Mouse (Mus musculus) adrenal gland, postnatal 14 days (tissue): ENCODE results near the gene Ormdl2. TPM values are rescaled to one million over a fixed set of nuclear protein-coding genes. Genes with fewer than 3 reads are reported as not detected.
"Not testable (repeated sequence)": the region's sequence is repeated elsewhere in the genome, so short reads cannot be mapped to it uniquely, and the experiment has no call there.

ENCODE experiments used
- DNase-seq: peaks from one replicate; pipeline ENCODE4 v3.0.0; 2021; ENCODE audit warnings: mixed read lengths
- long read RNA-seq, 2 experiments: library from polyadenylated mRNA; stranded (forward); transcript quantifications; one replicate each; pipeline ENCODE4 v2.0.0; 2021
- total RNA-seq: library from RNA; stranded (reverse); gene quantifications from 2 replicates; pipeline ENCODE4 v1.2.3, GENCODE M21; 2021

The Ormdl2 gene
- total RNA-seq, result 31.2 and 32.5 TPM in 2 replicates
- long read RNA-seq, experiment 1, transcript Ormdl2-201 (4 exons, 1,573 nt), result major isoform, 35 of 73 reads
- long read RNA-seq, experiment 1, transcript Ormdl2-204 (4 exons, 724 nt), result minor isoform, 23 of 73 reads
- long read RNA-seq, experiment 1, partial matches to known transcripts, result 4 of 73 reads
- long read RNA-seq, experiment 1, other reads (novel, unspliced or antisense), result 7 of 73 reads
- long read RNA-seq, experiment 2, transcript Ormdl2-204 (4 exons, 724 nt), result minor isoform, 14 of 54 reads
- long read RNA-seq, experiment 2, transcript Ormdl2-201 (4 exons, 1,573 nt), result major isoform, 32 of 54 reads
- long read RNA-seq, experiment 2, partial matches to known transcripts, result 1 of 54 reads
- long read RNA-seq, experiment 2, other reads (novel, unspliced or antisense), result 6 of 54 reads

DNA sequence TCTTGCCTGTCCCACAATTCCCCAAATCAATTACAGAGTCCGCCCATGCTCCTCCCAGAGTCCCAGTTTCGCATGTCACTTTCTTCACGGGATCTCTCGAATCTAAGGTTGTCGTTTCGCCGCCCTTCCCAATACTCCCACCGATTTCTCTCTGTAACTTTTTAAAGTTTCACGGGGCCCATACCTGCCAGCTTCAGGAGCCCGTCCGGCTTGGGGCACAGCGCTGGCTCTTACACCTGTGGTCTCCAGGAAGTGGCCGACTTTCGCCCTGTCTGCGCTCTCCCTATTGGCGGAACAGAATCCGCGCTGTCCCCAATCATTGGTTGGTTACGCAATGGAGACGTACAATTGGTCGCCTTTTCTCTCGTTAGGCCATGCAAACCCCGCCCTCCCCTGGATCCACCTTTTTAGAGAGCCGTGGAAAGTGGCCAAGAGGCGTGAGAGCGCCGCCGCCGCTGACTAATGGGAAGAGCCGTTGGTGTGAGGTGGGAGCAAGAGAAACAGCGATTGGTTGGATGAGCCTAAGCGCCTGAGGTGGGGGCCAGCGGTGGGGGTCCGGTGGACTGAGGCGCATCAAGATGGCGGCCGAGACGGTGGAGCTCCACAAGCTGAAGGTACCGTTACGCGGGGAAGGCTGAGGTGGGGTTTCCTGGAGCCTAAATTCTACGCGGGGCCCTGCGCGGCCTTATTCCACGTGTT, at the start of gene Ormdl2:
Gene Ormdl2, minus strand, starts transcription at position 288 of the 699 bp plus-strand sequence.
- peak; percentile 99 for DNase-seq

- no peak for DNase-seq
Measured at GRCm38 (mm10) chr10:128870341-128870740, 48.9 kb upstream of the Ormdl2 start.

GRCm38 (mm10) chr10:128866518-128866917, 45.1 kb upstream of the Ormdl2 start:
- no peak for DNase-seq

GRCm38 (mm10) chr10:128866042-128866441, 44.6 kb upstream of the Ormdl2 start:
- no peak for DNase-seq

DNA sequence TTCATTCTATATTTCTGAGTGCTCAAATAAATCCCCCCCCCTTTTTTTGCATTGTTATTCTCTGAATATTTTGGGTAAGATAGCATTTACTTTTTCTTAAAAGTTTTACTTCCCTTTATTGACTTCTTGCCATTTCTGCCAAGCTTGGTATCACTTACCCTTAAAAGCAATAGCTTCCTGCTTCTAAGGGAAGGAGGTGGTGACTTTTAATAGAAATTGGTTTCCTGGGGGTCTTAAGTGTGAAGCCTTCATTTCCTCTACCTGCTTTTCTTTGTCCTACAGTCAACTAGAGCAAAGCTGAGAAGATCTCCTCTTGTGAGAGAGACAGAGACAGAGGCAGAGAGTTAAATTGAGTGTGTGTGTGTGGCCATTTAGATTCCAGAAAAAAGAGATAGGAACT, 39.7 kb upstream of the Ormdl2 start:
- DNase-seq, result no peak

GRCm38 (mm10) chr10:128850339-128850738, 28.9 kb upstream of the Ormdl2 start:
- no peak for DNase-seq

DNA sequence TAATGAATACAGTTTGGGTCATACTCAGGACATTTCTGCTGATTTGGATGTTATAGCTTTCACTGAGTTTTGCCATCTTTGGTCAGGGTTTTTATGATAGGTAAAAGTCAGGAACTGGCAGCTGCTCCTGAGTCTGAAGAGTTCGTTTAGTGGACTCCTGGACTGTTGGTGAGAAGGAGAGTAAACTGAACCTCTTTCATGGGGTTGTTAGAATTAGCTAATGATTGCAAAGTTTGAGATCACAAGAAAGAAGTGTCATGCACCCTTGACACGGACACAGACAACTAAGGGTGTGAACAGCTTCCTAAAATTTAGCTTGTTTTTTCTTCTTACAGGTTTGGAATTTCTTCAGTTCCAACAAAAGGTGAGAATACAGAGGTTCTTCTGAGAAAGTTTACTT, 27.0 kb upstream of the Ormdl2 start:
- DNase-seq, result no peak

DNA sequence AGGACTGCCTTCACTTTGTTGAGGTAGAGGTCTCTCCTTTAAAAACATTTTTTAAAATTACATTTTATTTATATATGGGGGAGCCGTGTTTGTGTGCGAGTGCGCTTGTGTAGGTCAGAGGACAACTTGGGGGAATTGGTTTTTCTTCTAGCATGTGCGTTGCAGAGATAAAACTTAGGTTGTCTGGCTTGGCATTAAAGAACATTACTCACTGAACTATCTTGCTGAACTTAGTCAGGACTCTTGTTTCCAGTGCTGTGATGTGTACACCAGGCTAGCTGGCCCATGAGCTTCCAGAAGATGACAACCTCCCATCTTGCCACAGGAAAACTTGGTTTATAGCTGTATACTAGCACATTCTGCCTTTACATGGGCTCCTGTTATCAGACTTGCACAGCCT, 25.2 kb upstream of the Ormdl2 start:
- DNase-seq, result no peak

DNA sequence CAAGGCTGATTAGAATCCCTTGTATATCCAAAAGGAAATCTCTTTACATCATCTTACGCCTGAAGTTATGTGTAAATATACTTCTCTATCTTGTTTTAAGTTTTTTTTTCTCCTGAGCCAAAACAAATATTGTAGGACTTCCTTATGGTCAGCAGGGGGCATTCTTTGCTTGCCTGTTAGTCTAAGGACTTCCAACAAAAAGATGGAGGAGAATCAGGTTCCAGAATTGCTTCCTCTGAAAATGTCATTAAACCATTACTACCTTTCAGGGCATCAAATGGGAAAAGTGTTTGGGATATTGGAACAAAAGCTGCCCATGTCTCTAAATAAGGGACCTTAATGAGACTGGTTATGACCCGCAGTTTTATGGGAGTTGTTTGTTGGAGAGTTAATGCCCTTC, 24.1 kb upstream of the Ormdl2 start:
- peak; percentile 29 for DNase-seq

- no peak for DNase-seq
Measured at GRCm38 (mm10) chr10:128843260-128843659, 21.8 kb upstream of the Ormdl2 start.

- no peak for DNase-seq
Measured at GRCm38 (mm10) chr10:128840612-128841011, 19.2 kb upstream of the Ormdl2 start.

DNA sequence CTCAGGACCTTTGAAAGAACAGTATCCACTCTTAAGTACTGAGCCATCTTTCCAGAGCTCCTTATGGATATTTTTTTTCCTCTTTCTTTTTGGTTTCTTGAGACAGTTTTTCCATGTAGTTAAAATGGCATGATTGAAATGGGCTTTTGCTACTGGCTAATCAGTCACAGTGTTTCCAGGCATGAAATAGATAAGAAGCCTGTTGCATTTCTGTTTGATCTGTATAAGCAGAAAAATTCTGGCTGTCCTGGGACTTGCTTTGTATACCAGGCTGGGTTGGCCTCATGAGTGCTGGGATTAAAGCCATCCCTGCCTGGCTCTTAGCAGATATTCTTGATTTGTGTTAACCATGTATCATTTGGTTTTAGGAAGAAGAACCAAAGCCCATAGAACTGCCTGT, 18.0 kb upstream of the Ormdl2 start:
- DNase-seq, result no peak

- DNase-seq, result no peak
Measured at GRCm38 (mm10) chr10:128837400-128837799, 16.0 kb upstream of the Ormdl2 start.

- no peak for DNase-seq
Measured at GRCm38 (mm10) chr10:128823821-128824220, 2.4 kb upstream of the Ormdl2 start.

GRCm38 (mm10) chr10:128823087-128823486, 1.6 kb upstream of the Ormdl2 start:
- not testable (repeated sequence) for DNase-seq

DNA sequence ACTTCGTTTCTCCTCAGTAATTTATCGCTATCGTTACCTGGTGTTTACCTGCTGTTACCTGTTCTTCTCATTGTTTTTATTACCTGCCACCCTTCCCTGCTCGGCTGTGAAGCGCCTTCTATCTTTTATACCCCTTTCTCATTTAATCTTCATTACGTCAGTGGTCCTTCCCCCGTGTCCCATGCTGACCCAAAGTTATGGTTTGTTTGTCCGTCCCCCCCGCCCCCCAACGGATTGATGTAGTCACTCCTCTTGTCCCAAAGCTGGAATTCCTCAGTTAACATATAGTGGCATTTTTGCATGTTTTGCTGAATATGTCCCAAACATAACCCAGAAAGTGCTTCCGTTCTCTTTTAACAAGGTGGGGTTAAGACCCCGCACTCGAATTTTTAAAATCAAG, 690 bp upstream of the Ormdl2 start:
- no peak for DNase-seq

DNA sequence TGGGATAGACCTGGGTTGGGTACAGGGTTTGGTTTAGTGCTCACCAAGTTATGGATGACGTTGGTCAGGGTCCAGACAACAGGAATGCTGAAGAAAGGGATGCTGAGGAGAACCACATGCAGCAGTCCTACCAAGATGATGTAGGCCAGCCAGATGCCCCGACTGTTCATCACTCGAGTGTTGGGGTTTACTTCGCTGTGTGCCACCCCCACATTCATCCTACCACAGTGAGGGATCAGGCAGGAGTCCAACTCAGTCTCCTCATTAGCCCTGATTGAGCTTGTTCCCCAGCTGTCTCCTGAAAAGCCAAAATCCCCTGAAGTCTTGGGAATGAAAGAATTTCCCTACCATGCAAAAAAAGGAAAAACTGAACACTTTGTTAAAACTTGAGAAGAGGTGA, 1.2 kb downstream of the Ormdl2 start:
- no peak for DNase-seq

DNA sequence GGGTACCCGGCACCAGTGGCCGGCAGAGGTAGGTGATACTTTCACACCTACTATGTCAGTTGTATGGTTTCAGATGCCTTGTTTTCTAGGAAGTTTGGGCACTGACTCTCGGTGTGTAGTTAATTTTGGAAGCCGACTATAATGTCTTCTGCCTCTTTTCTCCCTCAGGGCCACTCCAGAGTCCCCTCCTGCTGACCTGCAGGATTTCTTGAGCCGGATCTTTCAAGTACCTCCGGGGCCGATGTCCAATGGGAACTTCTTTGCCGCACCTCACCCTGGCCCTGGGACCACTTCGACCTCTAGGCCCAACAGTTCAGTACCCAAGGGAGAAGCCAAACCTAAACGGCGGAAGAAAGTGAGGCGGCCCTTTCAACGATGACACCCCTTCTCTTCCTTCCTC, 4.4 kb downstream of the Ormdl2 start, which contains the start of gene Sarnp:
Gene Sarnp, plus strand, starts transcription at position 301 of the 400 bp plus-strand sequence.
- no peak for DNase-seq

DNA sequence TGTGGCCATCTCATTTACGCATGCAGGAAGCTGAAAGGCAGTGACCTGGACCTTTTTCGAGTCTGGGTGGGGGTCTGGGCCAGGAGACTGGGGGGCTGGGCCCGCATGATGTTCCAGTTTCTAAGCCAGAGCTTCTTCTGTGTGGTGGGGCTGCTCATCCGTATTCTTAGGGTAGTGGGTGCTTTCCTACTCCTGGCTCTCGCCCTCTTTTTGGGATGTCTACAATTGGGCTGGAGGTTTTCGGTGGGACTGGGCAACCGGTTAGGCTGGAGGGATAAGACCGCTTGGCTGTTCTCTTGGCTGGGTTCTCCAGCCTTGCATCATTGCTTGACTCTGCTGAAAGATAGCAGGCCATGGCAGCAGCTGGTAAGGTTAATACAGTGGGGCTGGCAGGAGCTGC, 14.4 kb downstream of the Ormdl2 start:
- DNase-seq, result no peak

DNA sequence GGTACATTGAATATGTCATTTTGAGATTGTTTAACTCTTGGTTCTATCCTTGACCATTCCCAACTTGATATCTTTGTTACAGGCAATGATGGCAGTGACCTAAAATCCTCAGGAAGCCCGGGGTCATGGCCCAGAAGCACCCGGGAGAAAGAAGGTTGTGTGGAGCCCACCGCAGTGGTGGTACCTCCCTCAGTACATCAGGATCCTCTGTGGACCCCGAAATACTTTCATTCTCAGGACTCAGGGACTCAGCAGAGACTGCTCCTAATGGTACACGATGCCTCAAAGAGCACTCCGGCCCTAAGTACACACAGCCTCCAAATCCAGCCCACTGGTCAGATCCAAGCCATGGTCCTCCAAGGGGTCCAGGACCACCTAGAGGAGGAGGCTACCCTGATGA, 15.4 kb downstream of the Ormdl2 start:
- no peak for DNase-seq

GRCm38 (mm10) chr10:128805092-128806000, 16.1 kb downstream of the Ormdl2 start:
- peak; percentile 99 for DNase-seq

- DNase-seq, result peak; percentile 79
Measured at GRCm38 (mm10) chr10:128804271-128805091, 17.0 kb downstream of the Ormdl2 start, which contains the start of gene Tmem198b. Gene Tmem198b (minus strand): TSS chr10:128804370.
